Mouse (Mus musculus) forebrain, postnatal 0 days (tissue): ENCODE results near the gene Foxn1. TPM values are rescaled to one million over a fixed set of nuclear protein-coding genes. Genes with fewer than 3 reads are reported as not detected.

ENCODE experiments used
- ATAC-seq: fragments of 200-750 bp; cut with Nextera tagmentation; 2 replicates; pipeline ENCODE4 v1.8.0; 2017; ENCODE audit warnings: mild to moderate bottlenecking, moderate library complexity
- DNase-seq: peaks from one replicate; pipeline ENCODE4 v3.0.0-alpha.2; 2015
- H3K27ac ChIP-seq: fragments of 300-500 bp; sonication (generic); 2 replicates; pipeline ENCODE4 v1.5.1; 2014; ENCODE audit warnings: low read depth, mild to moderate bottlenecking, antibody characterized with exemption, low read length, moderate library complexity, mixed read lengths
- H3K27me3 ChIP-seq: fragments of 300-500 bp; sonication (generic); 2 replicates; pipeline ENCODE4 v1.6.1; 2014; ENCODE audit warnings: mild to moderate bottlenecking, low read length, mixed read lengths; ENCODE audit not compliant: insufficient read depth
- H3K36me3 ChIP-seq: fragments of 300-500 bp; sonication (generic); 2 replicates; pipeline ENCODE4 v1.6.1; 2014; ENCODE audit warnings: mild to moderate bottlenecking, moderate library complexity; ENCODE audit not compliant: insufficient read depth
- H3K4me1 ChIP-seq: fragments of 300-500 bp; sonication (generic); 2 replicates; pipeline ENCODE4 v1.6.1; 2014; ENCODE audit warnings: antibody characterized with exemption; ENCODE audit not compliant: insufficient read depth
- H3K4me2 ChIP-seq: fragments of 300-500 bp; sonication (generic); 2 replicates; pipeline ENCODE4 v1.6.1; 2014; ENCODE audit warnings: low read depth, mild to moderate bottlenecking, moderate library complexity
- H3K4me3 ChIP-seq: fragments of 300-500 bp; sonication (generic); 2 replicates; pipeline ENCODE4 v1.5.1; 2014; ENCODE audit warnings: low read depth, low read length, mixed read lengths
- H3K9ac ChIP-seq: fragments of 300-500 bp; sonication (generic); 2 replicates; pipeline ENCODE4 v1.6.1; 2014; ENCODE audit warnings: mild to moderate bottlenecking
- H3K9me3 ChIP-seq: fragments of 300-500 bp; sonication (generic); 2 replicates; pipeline ENCODE4 v1.6.1; 2016; ENCODE audit warnings: low read length
- CTCF ChIP-seq: sonication (generic); IDR thresholded peaks from 2 replicates; pipeline ENCODE4 v1.5.1; 2016; ENCODE audit warnings: antibody characterized with exemption, control low read depth, low read depth
- WGBS: fragments of 180-500 bp; shearing (Covaris S2); extraction: QIAGEN DNeasy Blood & Tissue Kit; methylation state at CpG from one replicate; pipeline ENCODE4 v1.1.7; 2014; 5-methylcytosine and 5-hydroxymethylcytosine counted together
- polyA plus RNA-seq: library from polyadenylated mRNA; unstranded; fragments of >200 nt; fragmentation: Nextera tagmentation; extraction: Ambion mirVana; gene quantifications from 2 replicates; pipeline ENCODE4 v1.2.1, GENCODE M21; 2015
- total RNA-seq: library from RNA; depleted of rRNA; stranded (reverse); fragments of >200 nt; gene quantifications from 2 replicates; pipeline ENCODE4 v1.2.3, GENCODE M21; 2014

The Foxn1 gene
- total and polyA plus RNA-seq, 2 experiments from 2014 or later = not detected

GRCm38 (mm10) chr11:78412324-78412850 lies 26.0 kb upstream of the Foxn1 start:
- TF ChIP-seq CTCF = no peak
- Histone ChIP-seq H3K9me3 (no peaks in the 10 kb centered on the region), H3K9ac (no peak overlapping the region), H3K4me2 (no peak overlapping the region), H3K4me3 (no peak overlapping the region), H3K27ac (no peak overlapping the region), H3K4me1 (no peaks in the 10 kb centered on the region), H3K36me3 (no peaks in the 10 kb centered on the region), H3K27me3 (no peaks in the 10 kb centered on the region; the same call in 1 of the 2 replicates)
- DNase-seq = peak; percentile 41
- peak; percentile 25 for ATAC-seq
- WGBS = 57% methylated on average over 6 of the region's 6 CpGs

DNA sequence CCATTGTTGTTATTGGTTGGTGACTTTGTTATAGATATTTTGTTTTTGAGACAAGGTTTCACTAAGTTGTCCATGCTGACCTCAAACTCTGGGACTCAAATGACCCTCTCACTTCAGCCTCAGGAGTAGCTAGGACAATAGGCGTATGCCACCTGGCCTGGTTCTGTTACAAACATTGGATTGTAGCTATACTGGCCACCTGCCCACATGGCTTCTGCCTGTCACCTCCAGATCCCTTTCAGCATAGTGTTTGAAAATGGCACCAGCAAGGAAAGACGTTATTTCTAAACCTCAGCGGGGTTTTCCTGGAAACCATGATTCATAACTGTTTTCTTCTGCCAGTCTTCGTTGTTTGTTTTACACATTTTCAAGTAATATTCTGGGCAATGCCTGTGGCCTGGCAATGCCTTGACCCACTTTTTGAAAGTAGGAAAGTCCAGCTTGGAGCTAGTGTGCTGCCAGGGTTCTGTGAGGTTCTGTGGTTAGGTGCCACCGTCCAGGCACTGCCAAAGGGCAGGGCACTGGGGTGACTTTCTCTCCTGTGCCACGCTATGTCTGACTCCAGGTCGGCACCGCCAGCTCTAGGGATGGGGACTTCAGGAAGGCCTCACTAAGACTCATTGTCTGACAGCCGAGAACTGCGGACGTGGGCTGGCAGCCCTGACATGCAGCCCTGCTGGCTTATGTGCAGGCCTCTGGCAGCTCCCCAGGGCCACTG lies 25.4 kb upstream of the Foxn1 start:
- 54% methylated on average over 11 of the region's 11 CpGs for WGBS
- Histone ChIP-seq H3K9me3 (no peaks in the 10 kb centered on the region), H3K4me1 (no peaks in the 10 kb centered on the region), H3K4me2 (no peak overlapping the region), H3K4me3 (no peak overlapping the region), H3K36me3 (no peaks in the 10 kb centered on the region), H3K27ac (no peak overlapping the region), H3K9ac (no peak overlapping the region), H3K27me3 (no peaks in the 10 kb centered on the region; the same call in 1 of the 2 replicates)
- TF ChIP-seq CTCF = no peak
- ATAC-seq (peak; percentile 32; the same call in 1 of the 2 replicates), DNase-seq (no peak)

GRCm38 (mm10) chr11:78408256-78409240 lies 22.2 kb upstream of the Foxn1 start:
- Histone ChIP-seq H3K36me3 (no peaks in the 10 kb centered on the region), H3K4me2 (no peak overlapping the region), H3K4me1 (no peaks in the 10 kb centered on the region), H3K27ac (no peak overlapping the region), H3K9me3 (no peaks in the 10 kb centered on the region), H3K27me3 (no peaks in the 10 kb centered on the region; the same call in 1 of the 2 replicates), H3K9ac (no peak overlapping the region), H3K4me3 (no peak overlapping the region)
- 80% methylated on average over 9 of the region's 9 CpGs for WGBS
- DNase-seq = no peak
- no peak for ATAC-seq
- no peak for TF ChIP-seq CTCF

- no peak for DNase-seq
- no peak overlapping the region for H3K4me3 ChIP-seq
- no peak overlapping the region for H3K9ac ChIP-seq
- H3K4me1 ChIP-seq = 0 out of 2 replicates have a peak, but pooled peaks cover 3% of the 10 kb centered on the region
- H3K4me2 ChIP-seq = no peak overlapping the region
- H3K27me3 ChIP-seq = no peaks in the 10 kb centered on the region; the same call in 1 of the 2 replicates
- H3K27ac ChIP-seq = no peak overlapping the region
- 75% methylated on average over 6 of the region's 6 CpGs for WGBS
- H3K9me3 ChIP-seq = no peaks in the 10 kb centered on the region
- TF ChIP-seq CTCF = no peak
- no peak for ATAC-seq
- H3K36me3 ChIP-seq = no peaks in the 10 kb centered on the region
Observed at GRCm38 (mm10) chr11:78402062-78402461, 15.7 kb upstream of the Foxn1 start.

DNA sequence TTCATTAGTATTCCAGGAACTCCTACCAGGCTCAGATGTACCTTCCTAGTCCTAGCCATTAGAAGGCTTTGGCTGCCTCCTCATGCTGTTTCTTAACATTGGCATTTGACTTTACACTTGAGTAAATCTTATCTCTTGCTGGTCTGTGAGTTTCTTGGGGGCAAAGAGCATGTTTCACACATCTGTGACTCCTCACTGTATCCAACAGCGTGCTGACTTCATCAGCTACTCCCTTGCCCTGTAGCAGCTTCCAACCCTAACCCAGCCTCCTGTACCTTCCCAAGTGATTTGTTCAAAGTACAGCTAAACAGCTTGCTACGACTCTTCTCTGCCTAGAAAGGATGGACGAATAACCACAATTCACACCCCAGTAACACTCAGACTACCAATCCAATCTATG lies 15.1 kb upstream of the Foxn1 start:
- Histone ChIP-seq H3K4me1 (0 out of 2 replicates have a peak, but pooled peaks cover 4% of the 10 kb centered on the region), H3K9ac (no peak overlapping the region), H3K4me3 (no peak overlapping the region), H3K4me2 (no peak overlapping the region), H3K27ac (no peak overlapping the region), H3K36me3 (no peaks in the 10 kb centered on the region), H3K9me3 (no peaks in the 10 kb centered on the region), H3K27me3 (no peaks in the 10 kb centered on the region; the same call in 1 of the 2 replicates)
- ATAC-seq = no peak
- no peak for TF ChIP-seq CTCF
- DNase-seq = no peak
- WGBS = 77% methylated on average over 3 of the region's 3 CpGs

DNA sequence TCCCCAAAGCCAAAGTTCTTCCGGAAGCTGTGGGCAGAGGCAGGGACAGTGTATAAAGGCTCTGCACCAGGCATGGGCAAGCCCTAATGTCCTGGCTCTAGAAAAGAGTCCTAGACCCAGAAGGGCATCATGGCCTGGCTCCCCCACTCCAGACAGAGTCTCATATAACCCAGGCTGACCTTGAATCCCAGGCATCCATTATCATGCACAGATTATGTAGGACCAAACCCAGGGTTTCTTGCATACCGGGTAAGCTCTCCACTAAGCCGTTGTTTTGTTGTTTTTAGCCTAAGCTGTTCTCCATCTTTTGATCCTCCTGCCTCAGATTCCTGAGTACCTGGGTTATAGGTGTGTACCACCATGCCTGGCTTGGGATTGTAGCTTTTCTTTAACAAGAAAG lies 14.6 kb upstream of the Foxn1 start:
- Histone ChIP-seq H3K27ac (no peak overlapping the region), H3K4me1 (0 out of 2 replicates have a peak, but pooled peaks cover 4% of the 10 kb centered on the region), H3K9ac (no peak overlapping the region), H3K36me3 (no peaks in the 10 kb centered on the region), H3K4me3 (no peak overlapping the region), H3K27me3 (no peaks in the 10 kb centered on the region; the same call in 1 of the 2 replicates), H3K9me3 (no peaks in the 10 kb centered on the region), H3K4me2 (no peak overlapping the region)
- ATAC-seq = no peak
- 70% methylated on average over 3 of the region's 3 CpGs for WGBS
- no peak for DNase-seq
- no peak for TF ChIP-seq CTCF
